Mouse (Mus musculus): ENCODE measurements around the gene Calhm1.
"Not testable (repeated sequence)": the region's sequence is repeated elsewhere in the genome, so short reads cannot be mapped to it uniquely, and the experiment has no call there.

Calhm1 gene

GRCm38 (mm10) chr19:47151332-47152061 lies 7.4 kb upstream of the Calhm1 start:
- DNase-seq: peak; percentile 43 to 56

- no peak for DNase-seq
These were observed 5.8 kb upstream of the Calhm1 start for GRCm38 (mm10) chr19:47149854-47150253.

DNA sequence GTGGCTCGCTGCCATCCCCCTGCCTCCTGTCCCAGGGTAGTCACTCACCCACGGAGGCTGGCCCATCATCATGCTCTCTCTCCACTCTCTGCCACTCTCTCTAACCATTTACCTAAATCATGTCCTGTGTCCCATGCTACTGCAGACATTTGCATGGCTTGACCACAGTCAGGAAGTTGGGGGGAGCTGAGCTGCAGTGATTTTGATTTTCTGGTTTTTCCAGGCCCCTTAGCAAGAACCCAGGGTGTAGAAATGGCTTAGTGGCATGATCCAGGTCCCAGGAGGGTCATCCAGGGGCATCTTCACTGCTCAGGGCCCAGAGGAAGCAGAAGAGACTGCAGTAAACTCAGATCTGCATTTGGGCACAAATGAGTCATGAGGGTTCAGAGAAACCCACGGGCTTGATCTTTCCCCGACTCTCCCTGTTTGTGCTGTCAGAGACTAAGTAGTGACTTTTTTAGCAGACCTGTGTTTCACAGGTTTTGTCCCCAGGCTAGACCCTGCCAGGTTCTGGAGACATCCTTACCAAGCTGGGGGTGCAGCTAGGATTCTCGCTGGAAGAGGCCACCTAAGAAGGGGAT lies 4.3 kb upstream of the Calhm1 start:
- no peak for DNase-seq

DNA sequence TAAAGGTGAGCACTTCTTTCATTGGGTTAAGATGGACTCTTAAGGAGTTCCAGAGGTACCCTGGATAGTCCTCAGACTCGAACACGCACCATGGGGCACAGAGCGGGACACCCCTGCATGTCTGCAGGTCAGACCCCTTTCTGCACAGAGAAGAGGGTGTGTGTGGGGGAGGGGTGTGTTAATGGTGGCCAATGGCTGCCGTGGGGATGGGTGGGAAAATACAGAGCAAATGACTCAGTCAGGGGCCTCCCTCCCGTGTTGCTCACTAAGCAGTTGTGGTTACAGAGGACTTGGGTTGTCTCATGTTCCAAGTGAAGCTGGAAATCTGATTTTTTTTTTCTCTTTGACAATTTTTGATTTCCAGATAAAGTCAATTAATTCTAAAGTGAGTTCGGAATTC lies 1.6 kb downstream of the Calhm1 start:
- no peak for DNase-seq

DNA sequence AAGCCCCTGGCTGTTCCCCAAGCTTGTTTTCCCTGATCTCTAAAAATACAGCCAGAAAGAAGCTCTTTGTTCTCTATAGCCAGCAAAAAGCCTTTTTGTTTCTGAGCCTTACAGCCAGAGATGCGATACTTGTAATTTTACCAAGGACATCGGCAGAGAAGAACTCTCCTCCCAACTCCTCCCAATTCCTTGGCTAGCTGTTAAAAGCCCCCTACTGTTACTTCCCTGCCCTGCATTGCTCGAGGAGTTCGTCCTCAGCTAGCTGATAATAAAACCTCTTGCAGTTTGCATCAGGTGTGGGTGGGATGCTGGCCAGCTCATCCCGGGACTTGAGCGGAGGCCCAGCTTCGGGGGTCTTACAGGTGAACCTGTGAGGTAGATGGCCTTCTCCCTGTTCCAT lies 4.4 kb downstream of the Calhm1 start:
- DNase-seq: not testable (repeated sequence)

GRCm38 (mm10) chr19:47137771-47138421 lies 6.2 kb downstream of the Calhm1 start, which contains the start of gene Calhm2:
Gene Calhm2 (minus strand): TSS chr19:47138294.
- DNase-seq: peak; percentile 10 to 11

GRCm38 (mm10) chr19:47137051-47137581 lies 6.9 kb downstream of the Calhm1 start:
- peak; percentile 30 to 46 for DNase-seq

DNA sequence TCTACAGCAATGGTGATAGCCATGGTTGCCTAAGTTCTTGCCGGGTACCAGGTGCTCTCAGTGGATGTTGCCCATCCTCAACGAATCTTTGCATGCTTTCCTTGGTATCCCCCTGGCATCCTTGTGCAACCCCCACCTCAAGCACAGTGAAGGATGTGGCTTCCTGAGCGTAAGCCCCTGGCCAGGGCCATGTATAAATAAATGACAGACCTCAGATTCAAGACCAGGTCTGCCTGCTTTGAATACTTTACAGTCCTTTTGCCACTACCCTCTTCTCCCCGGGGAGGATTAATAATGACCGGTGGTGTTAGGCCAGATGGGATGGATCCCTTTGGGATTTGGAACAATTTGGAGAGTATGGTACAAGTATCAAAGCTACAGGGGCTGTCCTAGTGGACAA lies 7.9 kb downstream of the Calhm1 start:
- no peak for DNase-seq

GRCm38 (mm10) chr19:47135568-47135967 lies 8.5 kb downstream of the Calhm1 start:
- no peak for DNase-seq

- DNase-seq: no peak
These were observed 10.9 kb downstream of the Calhm1 start for GRCm38 (mm10) chr19:47133161-47133560.

- DNase-seq: no peak
These were observed 13.4 kb downstream of the Calhm1 start for GRCm38 (mm10) chr19:47130551-47131125.

DNA sequence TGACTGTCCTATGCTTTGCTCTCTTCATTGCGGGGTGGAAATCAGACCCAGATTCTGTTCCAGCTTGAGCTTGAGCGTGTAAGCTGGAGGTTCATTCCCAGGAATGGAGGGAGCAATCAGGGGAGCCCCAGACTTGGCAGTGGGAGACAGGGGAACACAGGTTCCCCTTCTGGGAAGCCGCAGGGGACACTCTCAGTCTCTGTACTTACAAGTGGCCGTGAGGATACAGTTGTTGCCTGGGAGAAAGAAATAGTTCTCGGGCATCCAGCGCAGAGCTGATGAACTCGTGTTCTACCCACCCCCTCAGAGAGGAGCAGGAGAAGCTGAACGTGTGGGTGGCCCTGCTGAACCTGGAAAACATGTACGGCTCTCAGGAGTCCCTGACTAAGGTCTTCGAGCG lies 15.2 kb downstream of the Calhm1 start:
- DNase-seq: no peak

GRCm38 (mm10) chr19:47128164-47128563 lies 15.9 kb downstream of the Calhm1 start:
- no peak for DNase-seq

DNA sequence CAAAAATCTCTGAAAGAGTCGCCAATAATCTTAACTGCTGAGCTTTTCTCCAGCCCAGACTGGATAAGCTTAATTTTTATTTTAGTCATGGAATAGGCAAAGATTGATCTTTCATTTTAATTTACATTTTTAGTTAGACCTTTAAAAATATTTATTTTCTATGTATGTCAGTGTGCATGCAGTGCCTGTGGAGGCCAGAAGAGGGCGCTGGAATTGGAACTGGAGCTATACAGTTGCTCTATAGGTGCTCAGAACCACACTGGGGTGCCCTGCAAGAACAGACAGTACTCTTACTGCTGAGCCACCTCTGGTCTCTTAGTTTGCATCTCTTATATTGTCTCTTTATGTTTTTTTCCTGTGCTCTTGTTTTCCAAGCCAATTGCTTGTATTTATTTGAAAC lies 21.3 kb downstream of the Calhm1 start:
- DNase-seq: peak; percentile 23 to 29

GRCm38 (mm10) chr19:47121054-47121453 lies 23.0 kb downstream of the Calhm1 start:
- DNase-seq: no peak

DNA sequence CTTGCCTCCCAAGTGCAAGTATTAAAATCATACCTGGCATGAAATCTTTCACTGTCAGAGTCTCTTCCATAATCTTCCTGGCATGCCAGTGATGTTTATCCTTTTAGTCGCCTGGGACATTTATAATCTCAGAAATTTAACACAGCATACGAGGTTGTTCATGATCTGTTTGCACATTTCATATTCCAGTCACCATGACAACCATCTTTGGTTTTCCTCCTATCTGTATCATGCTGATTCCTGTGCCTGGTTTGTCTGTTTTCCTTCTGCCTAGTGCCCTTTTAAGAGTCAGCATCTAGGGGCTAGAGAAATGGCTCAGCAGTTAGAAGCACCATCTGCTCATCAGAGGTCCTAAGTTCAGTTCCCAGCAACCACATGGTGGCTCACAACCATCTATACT lies 25.4 kb downstream of the Calhm1 start:
- no peak for DNase-seq

GRCm38 (mm10) chr19:47104641-47105271 lies 39.3 kb downstream of the Calhm1 start:
- DNase-seq: no peak

- no peak for DNase-seq
These were observed 43.0 kb downstream of the Calhm1 start for GRCm38 (mm10) chr19:47101080-47101479.
